Mouse (Mus musculus) ES-E14 (cell line): ENCODE data around the gene Fhod1.

ENCODE experiments used
- CHD2 ChIP-seq: IDR thresholded peaks from 2 replicates; pipeline ENCODE4 v1.6.1; 2014; ENCODE audit warnings: mild to moderate bottlenecking, low read depth, low read length, inconsistent platforms
- HCFC1 ChIP-seq: IDR thresholded peaks from 2 replicates; pipeline ENCODE4 v1.6.1; 2012; ENCODE audit warnings: low read length, inconsistent platforms, borderline replicate concordance; ENCODE audit not compliant: insufficient read depth
- MAFK ChIP-seq: IDR thresholded peaks from 2 replicates; pipeline ENCODE4 v1.6.1; 2014; ENCODE audit warnings: mild to moderate bottlenecking, low read depth, low read length, inconsistent platforms; ENCODE audit not compliant: insufficient read depth
- ZC3H11A ChIP-seq: IDR thresholded peaks from 2 replicates; pipeline ENCODE4 v1.6.1; 2012; ENCODE audit warnings: low read depth, mild to moderate bottlenecking, inconsistent platforms, low read length, borderline replicate concordance
- ZNF384 ChIP-seq: IDR thresholded peaks from 2 replicates; pipeline ENCODE4 v1.6.1; 2012; ENCODE audit warnings: low read depth, low read length, inconsistent platforms

GRCm38 (mm10) chr8:105295895-105296573, 51.7 kb downstream of the Fhod1 start, which contains the start of gene Exoc3l:
- TF ChIP-seq CHD2 (no peak), ZNF384 (no peak), HCFC1 (no peak), MAFK (no peak), ZC3H11A (no peak)
